Mouse (Mus musculus): Measurements from ENCODE around the gene Fgfrl1.

GRCm38 (mm10) chr5:108669986-108670385 is 22.2 kb upstream of the Fgfrl1 start:
- TF ChIP-seq CTCF (IDR thresholded peaks at IDR 0.05; ENCODE audit: extremely low read depth, insufficient read depth, low read length) (no peak), POLR2A (IDR thresholded peaks at IDR 0.05; ENCODE audit: extremely low read depth, insufficient read depth, low read length) (no peak)
